Mouse (Mus musculus) ovary, adult 18-20 months (tissue): ENCODE measurements around the gene Akr1b10.
"Not testable (repeated sequence)": the region's sequence is repeated elsewhere in the genome, so short reads cannot be mapped to it uniquely, and the experiment has no call there.

Experiments used
- DNase-seq: peaks from one replicate; pipeline ENCODE4 v3.0.0; 2022; ENCODE audit warnings: low spot score, mixed read lengths

Gene Akr1b10

DNA sequence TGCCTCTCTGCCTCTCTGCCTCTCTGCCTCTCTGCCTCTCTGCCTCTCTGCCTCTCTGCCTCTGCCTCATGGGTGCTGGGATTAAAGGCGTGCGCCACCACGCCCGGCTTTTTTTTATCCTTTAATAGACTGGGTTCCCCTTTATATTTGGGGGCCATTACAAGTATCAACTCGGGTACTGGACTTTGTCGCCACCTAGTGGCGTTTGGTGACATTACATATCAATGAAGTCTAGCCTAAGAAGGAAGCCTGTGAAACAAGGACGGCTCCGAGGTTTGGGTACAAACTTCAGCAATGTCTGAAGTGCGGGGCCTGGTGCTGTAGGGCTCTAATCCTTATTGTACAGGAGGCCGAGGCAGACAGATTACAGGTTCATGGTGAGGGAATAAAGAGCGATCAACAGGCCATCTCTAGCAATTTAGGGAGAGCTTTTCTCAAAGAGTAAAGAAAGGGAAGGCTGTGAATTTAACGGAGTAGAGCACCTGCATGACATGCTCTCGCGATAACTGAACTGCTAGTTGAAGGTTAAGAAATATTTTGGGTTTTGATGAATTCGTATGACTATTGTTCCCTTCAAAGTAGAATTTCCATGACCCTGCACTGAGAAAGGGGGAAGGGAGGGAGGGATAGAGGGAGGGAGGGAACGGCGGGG, 12.2 kb upstream of the Akr1b10 start:
- DNase-seq: peak; percentile 50

- no peak for DNase-seq
Observed at GRCm38 (mm10) chr6:34373841-34374240, 10.2 kb upstream of the Akr1b10 start.

GRCm38 (mm10) chr6:34375888-34376287, 8.1 kb upstream of the Akr1b10 start:
- not testable (repeated sequence) for DNase-seq

- no peak for DNase-seq
Observed at GRCm38 (mm10) chr6:34383401-34383800, 617 bp upstream of the Akr1b10 start.

DNA sequence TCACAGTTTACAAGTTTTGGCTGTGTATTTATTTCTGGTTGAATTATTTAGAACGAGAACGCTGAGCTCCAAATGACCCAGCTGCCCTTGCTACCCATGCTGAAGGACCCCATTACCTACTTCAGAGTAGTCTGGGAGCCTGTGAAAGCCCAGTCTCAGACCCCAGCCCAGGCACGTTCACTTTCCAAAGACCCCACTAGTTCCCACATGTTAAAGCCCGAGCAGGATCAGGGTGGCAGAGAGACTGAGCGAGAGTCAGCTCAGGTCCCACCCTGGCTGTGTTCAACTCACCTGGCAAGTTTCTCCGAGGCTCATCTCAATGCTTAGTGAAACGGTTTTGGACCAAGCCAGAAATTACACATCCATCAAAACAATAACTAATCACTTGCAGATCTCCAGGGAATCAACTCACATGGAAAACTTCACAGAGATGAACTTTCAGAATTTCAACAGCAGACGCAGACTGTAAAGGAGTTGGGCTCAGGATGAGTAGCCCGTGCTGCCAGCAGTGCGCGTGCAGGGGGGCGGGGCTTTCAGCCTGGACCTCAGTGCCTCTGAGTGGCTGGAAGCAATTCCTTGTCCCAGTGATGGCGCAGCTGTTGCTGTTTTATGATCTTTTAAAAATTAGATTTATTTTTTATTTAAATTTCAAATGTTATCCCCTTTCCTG, 818 bp downstream of the Akr1b10 start:
- DNase-seq: peak; percentile 40

GRCm38 (mm10) chr6:34388420-34389156, 4.6 kb downstream of the Akr1b10 start:
- DNase-seq: no peak

GRCm38 (mm10) chr6:34395897-34396296, 11.9 kb downstream of the Akr1b10 start:
- DNase-seq: no peak

DNA sequence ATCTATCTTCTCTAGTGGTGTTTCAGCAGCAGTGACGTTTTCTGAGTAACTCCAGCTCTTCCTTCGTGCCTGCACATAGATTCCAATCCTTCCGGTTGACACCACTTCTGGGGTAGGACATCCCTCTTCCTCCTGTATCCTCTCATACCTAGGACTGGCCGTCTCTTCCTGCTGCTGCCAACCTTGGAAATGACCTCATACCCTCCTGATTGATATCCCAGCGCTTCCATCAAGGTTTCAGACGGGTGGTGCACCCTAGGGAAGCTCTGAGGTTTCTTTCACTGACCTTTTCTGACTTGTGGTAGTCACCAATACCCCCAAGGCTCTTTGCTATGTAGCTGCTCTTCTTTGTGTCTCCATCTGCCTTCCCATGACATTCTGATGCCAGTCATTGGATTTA, 14.4 kb downstream of the Akr1b10 start:
- DNase-seq: no peak

DNA sequence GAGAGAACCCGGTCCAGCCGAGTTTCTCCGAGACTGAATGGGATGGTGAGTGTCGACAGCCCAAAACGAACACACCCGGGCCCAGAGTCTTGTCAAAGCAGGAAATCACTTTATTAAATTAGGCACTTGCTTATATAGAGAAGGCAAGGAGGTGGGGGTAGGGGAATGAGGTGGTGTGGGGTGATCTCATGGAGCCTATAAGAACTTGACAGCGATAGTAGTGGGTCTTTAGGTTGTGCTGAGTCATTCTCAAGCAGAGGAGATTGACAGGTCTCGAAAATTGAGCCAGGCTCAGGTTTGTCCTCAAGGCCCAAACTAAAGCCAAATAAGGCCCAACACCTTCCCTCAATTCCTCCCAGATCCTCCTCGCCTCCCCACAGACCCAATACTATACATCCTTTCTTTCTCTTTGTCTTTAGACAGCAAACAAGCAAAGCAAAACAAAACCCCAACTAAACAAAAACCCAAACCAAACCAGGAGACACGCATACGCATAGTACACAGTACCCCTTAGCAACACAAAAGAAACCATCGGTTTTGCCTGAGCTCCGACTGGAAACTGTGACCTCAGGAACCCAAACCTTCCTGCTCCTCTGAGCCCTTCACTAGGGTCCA, 15.7 kb downstream of the Akr1b10 start:
- no peak for DNase-seq

- no peak for DNase-seq
Observed at GRCm38 (mm10) chr6:34400696-34401095, 16.7 kb downstream of the Akr1b10 start.

DNA sequence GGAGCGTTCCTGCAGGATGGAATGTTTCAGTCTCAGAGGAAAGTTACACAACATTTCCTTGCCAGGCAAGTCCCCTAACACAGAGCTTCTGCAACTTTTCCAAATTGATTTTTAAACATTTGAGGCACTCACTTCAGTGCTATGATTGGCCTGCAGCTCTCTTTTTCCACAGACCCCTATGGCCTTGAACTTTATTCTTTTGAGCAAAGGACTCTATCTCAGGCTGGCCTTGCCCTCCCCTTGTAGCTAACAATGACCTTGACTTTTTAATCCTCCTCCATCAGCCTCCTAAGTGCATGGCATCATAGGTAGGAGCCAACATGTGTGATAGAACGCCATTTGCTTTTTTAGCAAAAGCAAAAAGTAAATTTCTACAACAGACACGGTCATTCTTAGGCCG, 22.7 kb downstream of the Akr1b10 start:
- no peak for DNase-seq

DNA sequence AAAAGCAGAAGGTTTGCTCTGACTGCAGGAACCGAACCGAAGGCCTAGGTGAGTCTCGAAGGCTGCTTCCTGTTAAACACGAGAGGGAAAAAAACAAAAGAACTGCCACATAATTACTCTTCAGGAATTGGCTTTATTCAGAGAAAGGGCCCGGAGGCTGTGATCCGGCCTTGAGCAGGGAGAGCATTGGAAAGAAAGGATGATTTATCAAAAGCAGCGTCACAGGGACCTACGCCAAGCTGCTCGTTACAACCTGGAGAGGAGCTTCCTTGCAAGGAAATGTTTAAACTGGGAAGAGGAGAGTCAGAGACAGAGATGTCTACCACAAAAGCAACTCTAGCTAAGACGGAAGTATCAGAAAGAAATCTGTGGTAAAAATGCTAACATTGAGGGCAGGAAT, 23.4 kb downstream of the Akr1b10 start:
- DNase-seq: no peak

DNA sequence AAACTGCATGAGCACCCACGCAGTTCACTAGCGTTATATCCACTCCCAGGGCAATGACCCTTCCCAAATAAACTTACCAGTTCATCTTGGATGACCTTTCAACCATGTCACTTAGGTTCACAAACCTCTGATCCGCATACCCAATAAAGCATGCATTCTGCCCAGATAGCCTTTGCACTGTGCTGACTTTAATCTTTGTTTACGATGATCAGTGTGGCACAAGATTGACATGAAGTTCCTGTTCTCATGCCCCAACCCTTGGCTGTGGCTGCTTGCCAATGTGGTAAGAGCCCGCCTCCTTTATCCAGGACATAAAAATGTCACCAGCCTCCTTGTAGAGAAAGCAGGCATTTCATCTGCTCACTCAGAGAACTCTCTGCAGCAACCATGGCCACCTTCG, 28.0 kb downstream of the Akr1b10 start, which contains the start of gene Akr1b7:
Akr1b7 (plus strand) TSS at position 312 of the 400 bp plus-strand sequence.
- no peak for DNase-seq

GRCm38 (mm10) chr6:34412688-34413087, 28.7 kb downstream of the Akr1b10 start:
- DNase-seq: no peak

DNA sequence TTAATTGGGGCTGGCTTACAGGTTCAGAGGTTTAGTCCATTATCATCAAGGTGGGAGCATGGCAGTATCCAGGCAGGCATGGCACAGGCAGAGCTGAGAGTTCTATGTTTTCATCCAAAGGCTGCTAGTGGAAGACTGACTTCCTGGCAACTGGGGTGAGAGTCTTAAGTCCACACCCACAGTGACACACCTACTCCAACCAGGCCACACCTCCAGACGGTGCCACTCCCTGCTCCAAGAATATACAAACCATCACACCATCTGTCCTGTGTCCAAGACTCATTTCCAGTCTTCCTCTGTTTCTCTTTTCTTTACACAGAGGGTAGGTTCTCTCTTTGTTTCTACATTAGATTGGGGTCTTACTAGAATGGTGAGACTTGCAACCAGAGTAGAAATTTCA, 29.4 kb downstream of the Akr1b10 start:
- not testable (repeated sequence) for DNase-seq

DNA sequence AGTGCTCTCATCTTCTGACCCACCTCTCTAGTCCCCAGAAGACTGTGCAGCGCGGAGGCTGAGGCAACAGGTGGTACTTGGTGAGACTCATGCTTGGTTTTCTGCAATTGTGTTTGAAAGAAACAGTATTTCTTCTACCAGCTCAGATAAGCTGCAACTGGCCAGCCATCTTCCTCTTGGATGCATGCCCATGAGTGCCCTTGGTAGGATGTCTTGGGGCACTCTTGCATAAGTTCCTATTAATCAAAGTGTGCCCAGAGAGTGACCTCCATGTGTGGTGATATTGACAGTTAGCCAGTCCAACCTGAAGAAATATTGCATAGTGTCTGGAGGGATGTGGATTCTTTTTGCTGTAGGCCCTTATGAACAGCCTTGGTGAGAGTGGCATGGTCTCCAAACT, 32.5 kb downstream of the Akr1b10 start:
- peak; percentile 11 for DNase-seq

DNA sequence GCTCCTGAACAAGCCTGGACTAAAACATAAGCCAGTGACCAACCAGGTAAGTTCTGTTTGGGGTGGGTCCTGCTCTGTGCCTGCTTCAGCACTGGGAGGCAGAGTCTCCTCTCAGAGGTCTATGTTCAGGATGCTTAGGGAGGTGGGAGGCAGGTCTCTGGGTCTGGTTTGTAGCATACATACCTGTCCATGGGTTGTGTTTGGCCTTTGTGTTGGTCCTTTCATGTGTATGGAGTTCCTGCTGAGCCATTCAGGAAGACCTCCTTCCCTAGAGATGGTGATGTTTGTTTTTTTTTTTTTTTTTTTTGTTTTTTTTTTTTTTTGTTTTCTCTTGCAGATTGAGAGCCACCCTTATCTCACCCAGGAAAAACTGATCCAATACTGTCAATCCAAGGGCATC, 35.1 kb downstream of the Akr1b10 start:
- no peak for DNase-seq

- DNase-seq: no peak
Observed at GRCm38 (mm10) chr6:34439006-34439405, 55.0 kb downstream of the Akr1b10 start.

- no peak for DNase-seq
Observed at GRCm38 (mm10) chr6:34441556-34442257, 57.7 kb downstream of the Akr1b10 start.

DNA sequence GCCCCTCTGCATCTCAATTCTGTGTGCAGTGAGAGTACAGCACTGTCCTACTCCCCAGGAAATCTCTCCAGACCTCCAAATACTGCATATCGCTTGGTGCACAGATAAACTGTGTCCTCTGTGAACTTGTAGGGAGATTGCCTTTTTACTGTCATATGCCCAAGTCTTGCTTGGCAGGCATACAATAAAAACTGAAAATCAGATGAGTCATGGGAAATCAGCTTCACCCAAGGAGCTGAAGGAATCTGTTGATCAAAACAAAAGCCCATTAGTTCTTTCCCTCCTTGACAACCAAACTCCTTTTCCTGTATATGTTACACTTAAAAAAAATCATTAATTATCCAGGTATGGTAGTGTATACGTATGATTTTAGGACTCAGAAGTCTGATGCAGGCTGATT, 59.8 kb downstream of the Akr1b10 start:
- DNase-seq: peak; percentile 27
